Mouse (Mus musculus): ENCODE measurements around the gene Hps6.

GRCm38 (mm10) chr19:45991171-45991570, 12.1 kb upstream of the Hps6 start:
- TF ChIP-seq CTCF (IDR thresholded peaks at IDR 0.05), result no peak
- TF ChIP-seq EP300 (IDR thresholded peaks at IDR 0.05), result no peak

All from lung, postnatal 0 days (tissue).